Mouse (Mus musculus) hindbrain, postnatal 0 days (tissue): ENCODE results near the gene Nat8f3. TPM values are rescaled to one million over a fixed set of nuclear protein-coding genes. Genes with fewer than 3 reads are reported as not detected.
"Not testable (repeated sequence)": the region's sequence is repeated elsewhere in the genome, so short reads cannot be mapped to it uniquely, and the experiment has no call there.

Experiments
- ATAC-seq: fragments of 200-750 bp; cut with Nextera tagmentation; 2 replicates; pipeline ENCODE4 v1.8.0; 2017; ENCODE audit warnings: mild to moderate bottlenecking, moderate TSS enrichment, moderate library complexity
- DNase-seq: peaks from one replicate; pipeline ENCODE4 v3.0.0-alpha.2; 2015; ENCODE audit warnings: low spot score
- H3K27ac ChIP-seq: fragments of 300-500 bp; sonication (generic); 2 replicates; pipeline ENCODE4 v1.5.1; 2014; ENCODE audit warnings: mild to moderate bottlenecking
- H3K27me3 ChIP-seq: fragments of 300-500 bp; sonication (generic); 2 replicates; pipeline ENCODE4 v1.6.1; 2014; ENCODE audit warnings: low read length, mixed read lengths; ENCODE audit not compliant: insufficient read depth
- H3K36me3 ChIP-seq: fragments of 300-500 bp; sonication (generic); 2 replicates; pipeline ENCODE4 v1.6.1; 2014; ENCODE audit warnings: low read length, mixed read lengths; ENCODE audit not compliant: insufficient read depth
- H3K4me1 ChIP-seq: fragments of 300-500 bp; sonication (generic); 2 replicates; pipeline ENCODE4 v1.6.1; 2014; ENCODE audit warnings: antibody characterized with exemption, low read length, mixed read lengths; ENCODE audit not compliant: insufficient read depth
- H3K4me2 ChIP-seq: fragments of 300-500 bp; sonication (generic); 2 replicates; pipeline ENCODE4 v1.6.1; 2014; ENCODE audit warnings: low read depth, mild to moderate bottlenecking, low read length, moderate library complexity, mixed read lengths
- H3K4me3 ChIP-seq: fragments of 300-500 bp; sonication (generic); 2 replicates; pipeline ENCODE4 v1.5.1; 2014; ENCODE audit warnings: low read length
- H3K9ac ChIP-seq: fragments of 300-500 bp; sonication (generic); replicated peaks from 2 replicates; pipeline ENCODE4 v1.6.1; 2014; ENCODE audit warnings: mild to moderate bottlenecking, low read length, moderate library complexity, mixed read lengths
- H3K9me3 ChIP-seq: fragments of 300-500 bp; sonication (generic); 2 replicates; pipeline ENCODE4 v1.6.1; 2016; ENCODE audit warnings: low read length, mixed read lengths
- WGBS: fragments of 180-500 bp; shearing (Covaris S2); extraction: QIAGEN DNeasy Blood & Tissue Kit; methylation state at CpG from one replicate; pipeline ENCODE4 v1.1.7; 2014; 5-methylcytosine and 5-hydroxymethylcytosine counted together
- microRNA-seq, 2 experiments: library from miRNA; unstranded; fragments of <30 nt; microRNA quantifications; one replicate each; pipeline ENCODE4; 2016
- polyA plus RNA-seq: library from polyadenylated mRNA; unstranded; fragments of >200 nt; fragmentation: Nextera tagmentation; extraction: Ambion mirVana; gene quantifications from 2 replicates; pipeline ENCODE4 v1.2.1, GENCODE M21; 2015
- total RNA-seq: library from RNA; depleted of rRNA; stranded (reverse); fragments of >200 nt; gene quantifications from 2 replicates; pipeline ENCODE4 v1.2.3, GENCODE M21; 2014; rRNA removed

Gene Nat8f3
- total and polyA plus RNA-seq, 2 experiments from 2014 or later, result 0.23 TPM; not detected in 1

DNA sequence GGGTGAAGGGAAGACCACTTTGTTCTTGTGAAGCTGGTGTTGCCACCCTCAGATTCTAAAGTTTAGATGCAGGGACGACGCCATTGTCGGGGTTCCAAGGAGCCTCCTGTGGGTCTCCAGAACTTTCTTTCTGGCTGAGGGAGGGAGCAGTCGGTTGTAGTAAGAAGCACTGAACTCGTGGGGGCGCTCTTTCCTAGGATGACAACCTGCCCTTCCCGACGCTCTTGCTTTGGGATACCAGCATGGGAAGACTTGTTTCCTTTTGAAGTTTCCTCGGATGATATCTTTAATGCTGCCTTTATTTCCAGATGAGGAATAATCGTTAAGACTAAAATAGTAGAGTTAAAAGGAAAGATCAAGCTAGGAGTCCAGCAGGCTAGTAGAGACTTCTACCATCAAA lies 52.4 kb downstream of the Nat8f3 start, which contains the start of gene Nat8f7:
Gene Nat8f7 (minus strand): TSS at position 101 of the 400 bp plus-strand sequence.
- H3K4me2 ChIP-seq, ATAC-seq: not testable (repeated sequence)

GRCm38 (mm10) chr6:85709607-85710006 lies 55.9 kb downstream of the Nat8f3 start:
- H3K9me3 ChIP-seq, H3K4me3 ChIP-seq, DNase-seq, H3K36me3 ChIP-seq, ATAC-seq, H3K27ac ChIP-seq, H3K9ac ChIP-seq, H3K27me3 ChIP-seq, H3K4me2 ChIP-seq, H3K4me1 ChIP-seq: not testable (repeated sequence)
- WGBS, result 60% methylated on average over 1 of the region's 1 CpGs

More for the DNA sequence above, 52.4 kb downstream of the Nat8f3 start, which contains the start of gene Nat8f7:
- not testable (repeated sequence) for H3K4me1 ChIP-seq, H3K27me3 ChIP-seq, H3K36me3 ChIP-seq, H3K27ac ChIP-seq, H3K9ac ChIP-seq, H3K9me3 ChIP-seq, H3K4me3 ChIP-seq, DNase-seq
- 82% methylated on average over 9 of the region's 10 CpGs for WGBS

GRCm38 (mm10) chr6:85709206-85709605 lies 56.3 kb downstream of the Nat8f3 start:
- not testable (repeated sequence) for H3K36me3 ChIP-seq, H3K27ac ChIP-seq, H3K27me3 ChIP-seq, H3K9ac ChIP-seq, DNase-seq, H3K4me3 ChIP-seq, H3K9me3 ChIP-seq, H3K4me2 ChIP-seq, H3K4me1 ChIP-seq, ATAC-seq
- 95% methylated on average over 5 of the region's 5 CpGs for WGBS

DNA sequence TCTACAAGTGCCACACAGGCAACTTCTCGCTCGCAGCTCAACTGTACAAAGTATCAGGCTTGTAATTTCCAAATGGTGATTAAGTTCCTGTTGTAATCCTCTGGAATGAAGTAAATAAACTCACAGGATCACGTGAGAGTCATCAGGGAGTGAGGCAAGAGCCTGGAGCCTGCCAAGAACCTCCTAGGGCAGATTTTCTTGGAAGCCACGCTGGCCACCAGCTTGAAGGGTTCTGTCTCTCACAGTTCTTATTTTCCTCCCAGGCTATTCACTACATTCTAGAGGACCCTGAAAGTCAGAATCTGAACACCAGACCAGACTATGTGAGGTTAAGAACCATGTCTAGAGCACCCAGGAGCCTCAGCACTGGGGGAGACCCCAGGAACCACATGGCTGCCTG lies 63.6 kb downstream of the Nat8f3 start:
- H3K4me3 ChIP-seq, H3K4me1 ChIP-seq, H3K9me3 ChIP-seq, H3K9ac ChIP-seq, H3K4me2 ChIP-seq, DNase-seq, ATAC-seq, H3K27me3 ChIP-seq, H3K36me3 ChIP-seq, H3K27ac ChIP-seq: not testable (repeated sequence)
- WGBS, result 85% methylated on average over 2 of the region's 4 CpGs

Small RNA genes lying within 50 kb of the gene (microRNA-seq; reads per million reads assigned to microRNA genes)
- gene Gm27317 (0 reads per million in 2 experiments), gene Mir6375 (0 reads per million in 2 experiments)

Other genes starting within 250 kb of the Nat8f3 start
- 12.8 and 15.5 TPM in 2 replicates for gene Alms1, start 178.2 kb downstream of the Nat8f3 start, total RNA-seq
- gene Alms1, start 178.2 kb downstream of the Nat8f3 start, polyA plus RNA-seq, result 2.5 and 3.0 TPM in 2 replicates
- 0.58 TPM in 1 of 2 replicates, not detected in the other for gene Nat8f7, start 52.5 kb downstream of the Nat8f3 start, total RNA-seq
- gene Nat8f7, start 52.5 kb downstream of the Nat8f3 start, polyA plus RNA-seq, result 0.21 TPM in 1 of 2 replicates, not detected in the other
- 0.29 TPM in 1 of 2 replicates, not detected in the other for gene Nat8f6, start 55.2 kb upstream of the Nat8f3 start, total RNA-seq
- gene Nat8f6, start 55.2 kb upstream of the Nat8f3 start, polyA plus RNA-seq, result not detected in 2 replicates
- gene Nat8f5, start 55.2 kb upstream of the Nat8f3 start, total RNA-seq, result 0.72 and 1.9 TPM in 2 replicates
- gene Nat8f5, start 55.2 kb upstream of the Nat8f3 start, polyA plus RNA-seq, result 0.54 and 0.73 TPM in 2 replicates
- gene Nat8, start 66.3 kb upstream of the Nat8f3 start, total RNA-seq, result not detected in 2 replicates
- 0.64 and 0.74 TPM in 2 replicates for gene Nat8, start 66.3 kb upstream of the Nat8f3 start, polyA plus RNA-seq
- not detected in 2 replicates for gene Nat8f2, start 103.4 kb upstream of the Nat8f3 start, total RNA-seq
- not detected in 2 replicates for gene Nat8f2, start 103.4 kb upstream of the Nat8f3 start, polyA plus RNA-seq
- 4.9 and 6.7 TPM in 2 replicates for gene Nat8f4, start 139.1 kb upstream of the Nat8f3 start, total RNA-seq
- gene Nat8f4, start 139.1 kb upstream of the Nat8f3 start, polyA plus RNA-seq, result 5.9 and 6.0 TPM in 2 replicates
- 33.0 and 56.6 TPM in 2 replicates for gene Tprkb, start 146.1 kb upstream of the Nat8f3 start, total RNA-seq
- gene Tprkb, start 146.1 kb upstream of the Nat8f3 start, polyA plus RNA-seq, result 61.4 and 63.6 TPM in 2 replicates
- gene Nat8f1, start 149.9 kb upstream of the Nat8f3 start, total RNA-seq, result 15.8 and 62.8 TPM in 2 replicates
- gene Nat8f1, start 149.9 kb upstream of the Nat8f3 start, polyA plus RNA-seq, result 20.7 and 20.8 TPM in 2 replicates
- gene Dusp11, start 195.9 kb upstream of the Nat8f3 start, total RNA-seq, result 57.9 and 60.6 TPM in 2 replicates
- gene Dusp11, start 195.9 kb upstream of the Nat8f3 start, polyA plus RNA-seq, result 31.6 TPM in 2 replicates